Mouse (Mus musculus) cortical plate, adult 2 months (tissue): ENCODE measurements around the gene Cmtm7.

ENCODE experiments used
- CTCF ChIP-seq: fragments of 200-500 bp; IDR thresholded peaks from 2 replicates; pipeline ENCODE4 v1.5.1; 2011; ENCODE audit warnings: mild to moderate bottlenecking, control low read depth, low read length; ENCODE audit not compliant: insufficient read depth; ENCODE audit errors: extremely low read depth
- POLR2A ChIP-seq: fragments of 200-500 bp; IDR thresholded peaks from 2 replicates; pipeline ENCODE4 v1.6.1; 2011; ENCODE audit warnings: mild to moderate bottlenecking, low read length, control low read depth; ENCODE audit not compliant: insufficient read depth; ENCODE audit errors: extremely low read depth

DNA sequence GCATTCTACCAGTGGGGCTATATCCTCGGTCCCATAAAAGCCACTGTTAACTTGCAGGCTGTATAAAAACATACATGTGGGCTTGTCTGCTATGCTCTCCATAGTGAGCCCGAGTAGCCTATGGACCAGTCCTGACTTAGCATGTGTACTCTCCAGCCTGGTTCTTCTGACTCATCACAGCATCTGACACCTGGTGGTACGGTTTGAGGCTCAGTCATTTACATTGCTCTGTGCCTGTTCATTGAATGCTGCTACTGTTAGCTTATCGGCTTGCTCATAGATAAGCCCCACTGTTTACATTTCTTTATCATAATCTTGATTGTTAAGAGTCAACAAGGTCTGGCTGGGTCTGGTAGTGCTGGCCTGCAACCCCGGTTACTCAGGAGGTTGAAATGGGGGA is 27.0 kb upstream of the Cmtm7 start:
- TF ChIP-seq POLR2A (no peak), CTCF (no peak)
